ENCODE assay signal across 12 mouse cellular contexts in genomic region chr17:67011836-67012583, GRCm38 (mm10).
A peak's percentile ranks its signal among the peaks of the same experiment; 100 is the strongest.
DNase-seq lines count a peak whose midpoint lies in the region; ATAC-seq and TF ChIP-seq lines count a peak whose summit lies in the region.
"Had no signal": no experiment of that assay in that cellular context is flagged by ENCODE, and none has a peak within 500 bp of the region (broad histone marks: within the 10 kb centered on the region; RNA-seq: fewer than 3 reads in every experiment).

No protein-coding gene starts in this region.

- intact Hi-C loops in gastrocnemius, adult 2 months (cut with DNase I), result no loop called here

- WGBS in lung, embryonic 16.5 days, result 73% methylated on average over 6 of the region's 6 CpGs

- H3K36me3 ChIP-seq in lung, embryonic 16.5 days (ENCODE audit: control insufficient read depth, insufficient read depth, low read length), result no peaks in the 10 kb centered on the region
- H3K36me3 ChIP-seq: intestine, embryonic 15.5 days; neural tube, embryonic 12.5 days had no signal

- ATAC-seq in lung, embryonic 16.5 days (ENCODE audit: low read depth), result peak; percentile 62
- ATAC-seq in frontal cortex, adult (ENCODE audit: low TSS enrichment), result peak; percentile 92
- no peak for ATAC-seq in megakaryocyte progenitor cell, adult 5-6 weeks (replicated peaks; ENCODE audit: poor library complexity)
- ATAC-seq: intestine, embryonic 15.5 days had no signal

- no peak overlapping the region for H3K4me3 ChIP-seq in lung, embryonic 16.5 days (ENCODE audit: low read length)
- no peak overlapping the region for H3K4me3 ChIP-seq in gastrocnemius, adult 2 months
- H3K4me3 ChIP-seq: intestine, embryonic 15.5 days; neural tube, embryonic 12.5 days had no signal

- DNase-seq in lung, postnatal 14 days, result no peak
- peak; percentile 56 to 75 for DNase-seq in left cerebral cortex, adult 18-20 months (ENCODE audit: low spot score in 2 of 2)
- DNase-seq in telencephalon, adult 2 months (ENCODE audit: low read depth, low spot score), result peak; percentile 97
- DNase-seq in gastrocnemius, adult 2 months, result no peak
- DNase-seq: adrenal gland, postnatal 36 days; cerebellum, adult 9-11 months; gastrocnemius, postnatal 36 days had no signal

- peak overlapping the region; percentile 7; the same call in 1 of the 2 replicates for H3K27ac ChIP-seq in lung, embryonic 16.5 days (ENCODE audit: low read length)
- no peak overlapping the region for H3K27ac ChIP-seq in gastrocnemius, adult 2 months
- H3K27ac ChIP-seq: intestine, embryonic 15.5 days; neural tube, embryonic 12.5 days had no signal

- H3K27me3 ChIP-seq in lung, embryonic 16.5 days (ENCODE audit: control insufficient read depth, insufficient read depth, low read depth, low read length), result no peaks in the 10 kb centered on the region
- H3K27me3 ChIP-seq: intestine, embryonic 15.5 days; neural tube, embryonic 12.5 days had no signal

- TF ChIP-seq CTCF in gastrocnemius, adult 2 months (IDR thresholded peaks at IDR 0.05), result no peak

- peaks cover 4% of the 10 kb centered on the region; the same call in 1 of the 2 replicates for H3K4me1 ChIP-seq in lung, embryonic 16.5 days (replicated peaks; ENCODE audit: control insufficient read depth, insufficient read depth, low read length)
- H3K4me1 ChIP-seq: intestine, embryonic 15.5 days had no signal

- no peak overlapping the region for H3K9ac ChIP-seq in lung, embryonic 16.5 days (ENCODE audit: low read length)
- H3K9ac ChIP-seq: intestine, embryonic 15.5 days; neural tube, embryonic 12.5 days had no signal

- no peaks in the 10 kb centered on the region for H3K9me3 ChIP-seq in lung, embryonic 16.5 days (ENCODE audit: control insufficient read depth, low read length)
- H3K9me3 ChIP-seq: intestine, embryonic 15.5 days; neural tube, embryonic 12.5 days had no signal

- H3K4me2 ChIP-seq in lung, embryonic 16.5 days (ENCODE audit: low read depth, low read length), result no peak overlapping the region
- H3K4me2 ChIP-seq: intestine, embryonic 15.5 days; neural tube, embryonic 12.5 days had no signal

Comparison
In these comparisons a context has a peak if more than half of its experiments do, and no peak if none do; other contexts are left out.
1. DNase-seq: peak in left cerebral cortex, adult 18-20 months (2 of 2) and telencephalon, adult 2 months (single experiment); none in lung, postnatal 14 days (single experiment) and gastrocnemius, adult 2 months (single experiment).